Mouse (Mus musculus) granulocyte monocyte progenitor cell, adult 5-6 weeks (primary cell): ENCODE results near the gene Stat1. TPM values are rescaled to one million over a fixed set of nuclear protein-coding genes. Genes with fewer than 3 reads are reported as not detected.
A peak's percentile ranks its signal among the peaks of the same experiment; 100 is the strongest.

Experiments used
- ATAC-seq: replicated peaks from 2 replicates; pipeline ENCODE4 v1.8.0; 2016; ENCODE audit warnings: mild to moderate bottlenecking, moderate TSS enrichment, inconsistent platforms; ENCODE audit not compliant: poor library complexity, severe bottlenecking
- total RNA-seq, 2 experiments: library from RNA; stranded (forward) in 1 of 2; stranded (reverse) in 1 of 2; fragments of 200-712, 200-1000 nt in 1 of 2; fragments of >200 nt in 1 of 2; fragmentation: Nextera tagmentation in 1 of 2; gene quantifications; 2 replicates each; pipeline ENCODE4 v1.2.3; 2014 to 2017

The Stat1 gene
- total RNA-seq, 2 experiments from 2014 or later, result 52.7 to 65.5 TPM

DNA sequence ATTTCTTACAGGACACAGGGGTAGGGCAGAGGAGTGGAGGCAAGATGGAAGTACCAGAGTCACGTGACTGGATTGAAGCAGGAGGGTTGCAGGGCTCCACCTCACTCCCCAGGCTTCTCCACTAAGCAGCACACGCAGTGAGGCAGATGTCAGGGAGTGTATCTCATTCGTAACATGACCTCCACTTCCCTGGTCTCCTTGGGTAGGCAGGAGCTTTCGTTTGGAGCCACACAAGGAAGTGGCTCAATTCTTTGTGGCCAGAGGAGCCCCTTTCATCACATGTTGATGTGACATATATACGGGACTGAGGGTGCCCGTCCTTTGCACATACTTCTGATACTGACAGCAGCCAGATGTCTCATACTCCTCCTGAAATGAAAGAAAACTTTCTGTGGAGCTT is 10.6 kb downstream of the Stat1 start:
- ATAC-seq, result peak; percentile 98

DNA sequence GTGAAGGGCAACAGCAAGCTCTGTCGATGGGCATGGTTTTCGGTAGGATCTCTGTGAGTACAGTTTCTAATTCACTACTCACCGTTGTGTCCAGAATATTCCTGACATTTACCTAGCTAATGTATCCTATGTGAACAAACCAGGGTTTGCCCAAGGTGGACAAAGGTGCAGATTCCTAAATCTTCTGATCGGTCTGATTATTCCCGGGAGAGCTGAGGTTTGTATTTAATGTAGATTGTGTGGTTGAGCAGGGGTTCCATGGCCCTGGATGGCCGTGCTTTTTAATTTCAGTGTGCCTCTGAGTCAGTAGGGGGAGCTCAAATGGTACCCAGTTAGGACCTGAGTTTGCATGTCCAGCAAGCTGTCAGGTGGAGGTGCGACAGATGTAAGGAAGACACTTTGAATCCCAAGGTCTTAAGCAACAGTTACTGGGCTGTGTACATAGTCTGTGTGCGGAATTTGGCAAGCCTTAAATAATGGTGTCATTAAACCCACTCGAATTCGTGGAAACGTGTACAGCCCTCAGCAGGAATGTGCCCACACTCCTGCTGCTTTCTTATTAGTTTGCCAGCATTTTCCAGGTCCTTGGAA is 12.6 kb downstream of the Stat1 start:
- no peak for ATAC-seq

DNA sequence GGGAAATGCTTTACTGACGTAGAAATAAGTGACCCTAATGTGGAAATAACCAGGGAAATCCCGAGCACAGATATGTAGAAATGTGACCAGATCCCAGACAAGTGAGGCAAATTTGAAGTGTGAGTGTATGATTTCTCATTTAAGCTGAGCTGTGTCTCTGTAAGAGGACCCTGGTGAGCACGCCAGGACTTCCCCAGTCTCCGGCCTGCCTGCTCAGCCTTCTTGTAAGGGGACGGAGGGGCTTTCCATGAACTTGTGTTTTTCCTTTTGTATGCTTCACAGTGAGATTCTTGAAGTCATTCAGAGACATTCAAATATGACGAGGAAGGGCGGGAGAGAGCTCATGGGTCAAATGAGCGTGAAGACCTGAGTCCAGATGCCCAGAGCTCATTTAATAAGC is 14.0 kb downstream of the Stat1 start:
- no peak for ATAC-seq

DNA sequence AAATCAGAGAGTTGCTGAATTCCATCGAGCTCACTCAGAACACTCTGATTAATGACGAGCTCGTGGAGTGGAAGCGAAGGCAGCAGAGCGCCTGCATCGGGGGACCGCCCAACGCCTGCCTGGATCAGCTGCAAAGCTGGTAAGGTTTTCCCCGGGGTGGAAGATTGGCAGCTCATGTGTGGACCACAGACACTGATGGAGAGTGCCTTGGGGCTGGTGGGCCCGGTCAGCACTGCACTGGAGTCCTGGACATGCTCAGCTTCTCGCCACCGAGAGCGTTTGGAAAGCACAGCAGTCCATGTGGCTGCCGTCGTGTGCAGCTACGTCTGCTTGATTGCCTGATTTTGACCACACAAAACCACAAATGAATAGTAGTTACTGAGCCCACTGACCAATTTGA is 18.1 kb downstream of the Stat1 start:
- ATAC-seq, result no peak

DNA sequence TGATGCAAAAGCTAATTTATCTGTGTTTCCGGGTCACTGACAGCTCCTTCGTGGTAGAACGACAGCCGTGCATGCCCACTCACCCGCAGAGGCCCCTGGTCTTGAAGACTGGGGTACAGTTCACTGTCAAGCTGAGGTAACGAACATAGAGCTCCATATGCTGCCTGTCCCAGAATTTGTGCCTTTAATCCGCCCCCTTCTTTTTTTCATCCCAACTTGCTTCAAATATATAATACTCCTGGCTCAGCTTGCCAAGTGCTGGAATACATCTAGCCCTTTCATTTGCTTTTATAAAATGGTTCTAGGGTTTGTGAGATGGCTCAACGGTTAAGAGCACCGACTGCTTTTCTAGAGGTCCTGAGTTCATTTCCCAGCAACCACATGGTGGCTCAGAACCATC is 21.3 kb downstream of the Stat1 start:
- no peak for ATAC-seq

DNA sequence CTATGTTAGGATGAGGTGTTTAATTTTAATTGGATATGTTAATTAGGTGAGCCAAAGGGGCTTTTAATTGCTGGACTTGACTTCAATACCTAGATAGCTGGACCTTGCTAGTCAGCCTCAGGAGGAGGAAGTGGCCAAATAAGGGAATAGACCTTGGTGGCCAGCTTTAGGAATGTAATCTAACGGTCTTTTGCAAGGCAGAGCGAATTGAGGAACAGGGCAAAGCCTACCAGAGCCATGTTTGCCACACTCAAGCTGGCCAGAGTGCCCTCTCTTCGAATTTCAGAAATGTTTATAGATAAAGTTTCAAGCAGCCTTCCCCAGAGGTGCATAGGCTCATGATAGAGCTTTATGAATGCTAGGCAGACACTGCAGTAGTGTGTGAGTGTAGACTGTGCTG is 22.2 kb downstream of the Stat1 start:
- peak; percentile 83 for ATAC-seq

DNA sequence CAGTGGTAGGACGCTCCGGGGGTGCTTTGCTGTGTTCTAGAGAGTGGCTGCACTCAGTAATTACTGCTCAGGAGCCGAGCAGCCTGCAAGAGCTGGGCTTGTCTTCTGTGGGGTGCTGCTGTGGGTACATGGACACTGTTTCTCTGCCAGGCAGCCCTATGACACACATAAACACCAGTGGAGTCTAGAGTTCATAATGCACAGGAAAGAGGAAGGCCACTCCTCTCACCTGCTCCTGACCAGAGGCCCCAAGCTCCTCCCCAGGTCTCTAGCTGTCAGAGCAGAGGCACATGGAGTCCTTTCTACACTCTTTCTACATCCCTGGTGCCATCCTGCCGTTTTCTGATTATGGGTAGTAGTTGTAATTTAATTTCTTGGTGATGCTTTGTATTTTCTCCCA is 22.9 kb downstream of the Stat1 start:
- ATAC-seq, result peak; percentile 41

DNA sequence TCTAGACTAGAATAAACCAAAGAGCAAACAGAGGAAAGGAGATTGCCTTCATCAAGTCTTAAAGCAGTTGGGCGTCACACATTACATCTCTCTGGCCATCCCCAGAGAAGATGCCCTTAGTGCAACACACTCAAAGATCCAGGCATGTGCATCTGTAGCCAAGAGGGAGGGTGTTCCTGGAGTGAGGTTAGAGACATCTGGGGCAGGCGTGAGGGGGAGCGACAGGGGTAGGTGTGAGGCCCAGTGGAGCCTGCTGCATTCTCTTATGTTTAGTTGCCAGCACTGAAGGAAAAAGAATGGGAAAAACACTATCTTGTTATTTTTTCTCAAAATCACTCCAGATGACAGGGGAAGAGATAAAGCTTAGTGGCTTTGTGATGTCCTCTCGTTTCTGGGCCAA is 24.0 kb downstream of the Stat1 start:
- no peak for ATAC-seq

DNA sequence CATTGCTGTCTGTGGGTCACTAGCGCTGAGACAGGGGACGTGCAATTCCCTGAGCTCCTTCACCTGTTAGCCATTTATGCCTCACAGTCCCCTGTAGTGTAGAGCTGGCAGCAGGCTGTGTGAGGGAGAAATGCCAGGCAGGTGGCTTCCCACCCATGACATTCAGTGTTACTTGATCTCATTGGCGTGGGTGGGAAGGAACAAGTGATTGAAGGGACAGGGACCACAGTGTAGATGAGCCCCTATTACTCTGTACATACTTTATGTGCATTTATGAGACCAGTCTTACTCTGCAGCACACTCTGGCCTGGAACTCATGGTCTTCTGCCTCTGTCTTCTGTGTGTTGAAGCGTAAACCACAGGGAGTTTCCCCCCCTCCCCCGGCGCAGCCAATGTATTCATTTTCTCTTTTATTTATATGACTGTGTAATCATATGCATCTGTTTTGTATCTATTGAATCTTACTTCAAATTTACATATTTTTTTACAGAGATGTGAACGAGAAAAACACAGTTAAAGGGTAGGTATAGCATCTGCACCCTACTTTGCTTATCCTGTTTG is 24.4 kb downstream of the Stat1 start:
- ATAC-seq, result no peak

DNA sequence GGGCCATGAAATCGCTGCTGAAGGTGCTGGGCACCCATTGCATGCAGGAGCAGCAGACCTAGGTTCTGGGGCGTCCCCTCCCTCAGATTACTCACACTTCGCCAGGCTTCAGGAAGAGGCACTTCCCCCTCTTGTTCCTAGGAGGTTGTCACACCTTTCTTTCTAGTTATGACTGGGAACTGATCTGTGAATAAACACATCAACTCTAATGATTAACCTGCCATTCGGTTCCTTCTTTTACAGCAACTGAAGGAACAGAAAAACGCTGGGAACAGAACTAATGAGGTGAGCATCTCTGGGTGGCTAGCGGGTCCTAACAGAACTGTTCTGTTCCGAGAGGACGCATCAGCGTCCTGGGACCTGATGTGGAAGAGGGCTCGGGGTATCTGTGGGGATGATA is 25.7 kb downstream of the Stat1 start:
- no peak for ATAC-seq

DNA sequence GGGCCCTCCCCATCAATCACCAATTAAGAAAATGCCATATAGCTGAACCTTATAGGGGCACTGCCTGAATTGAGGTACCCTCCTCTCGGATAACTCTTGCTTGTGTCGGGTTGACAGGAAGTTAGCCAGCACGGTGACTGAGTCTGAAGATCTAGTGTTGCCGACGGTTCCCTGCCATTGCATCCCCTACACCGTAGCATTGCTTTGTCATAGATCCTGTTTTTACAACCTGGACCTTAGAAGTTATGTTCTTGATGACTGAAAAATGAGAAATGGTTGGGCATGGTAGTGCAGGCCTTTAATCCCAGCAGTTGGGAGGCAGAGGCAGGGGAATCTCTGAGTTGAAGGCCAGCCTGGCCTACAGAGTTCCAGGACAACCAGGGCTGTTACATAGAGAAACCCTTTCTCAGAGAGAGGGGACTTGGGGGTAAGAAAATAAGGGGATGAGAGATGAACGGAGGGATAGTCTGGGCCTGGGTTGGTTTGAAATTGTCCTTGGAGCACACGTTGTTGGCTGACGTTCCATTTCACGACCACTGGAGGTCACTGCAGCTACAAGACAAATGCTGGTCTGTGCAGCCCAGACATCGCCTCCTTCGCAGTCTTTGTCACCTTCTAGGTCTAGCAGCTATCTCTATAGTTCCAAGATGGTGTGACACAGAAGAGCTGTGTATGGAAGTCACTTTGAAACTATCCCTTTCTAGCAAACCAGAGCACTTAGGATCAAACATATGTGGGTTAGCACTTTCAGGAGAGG is 27.2 kb downstream of the Stat1 start:
- ATAC-seq, result peak; percentile 65

DNA sequence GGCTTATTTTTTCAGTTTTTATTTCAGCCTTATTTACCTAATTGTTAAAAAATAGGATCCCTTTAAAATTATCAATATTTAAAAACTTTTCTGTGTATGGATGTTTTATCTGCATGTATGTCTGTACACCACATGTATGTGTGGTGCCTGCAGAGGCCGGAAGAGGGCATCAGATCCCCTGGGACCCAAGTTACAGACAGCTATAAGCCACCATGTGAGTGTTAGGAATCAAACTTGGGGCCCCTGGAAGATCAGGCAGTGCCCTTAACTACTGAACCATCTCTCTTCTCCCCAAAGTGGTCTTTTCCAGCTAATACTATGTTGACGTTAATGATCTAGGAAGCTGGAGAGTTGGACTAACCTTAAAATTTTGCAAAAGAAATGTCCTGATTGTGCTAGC is 28.2 kb downstream of the Stat1 start:
- ATAC-seq, result no peak

DNA sequence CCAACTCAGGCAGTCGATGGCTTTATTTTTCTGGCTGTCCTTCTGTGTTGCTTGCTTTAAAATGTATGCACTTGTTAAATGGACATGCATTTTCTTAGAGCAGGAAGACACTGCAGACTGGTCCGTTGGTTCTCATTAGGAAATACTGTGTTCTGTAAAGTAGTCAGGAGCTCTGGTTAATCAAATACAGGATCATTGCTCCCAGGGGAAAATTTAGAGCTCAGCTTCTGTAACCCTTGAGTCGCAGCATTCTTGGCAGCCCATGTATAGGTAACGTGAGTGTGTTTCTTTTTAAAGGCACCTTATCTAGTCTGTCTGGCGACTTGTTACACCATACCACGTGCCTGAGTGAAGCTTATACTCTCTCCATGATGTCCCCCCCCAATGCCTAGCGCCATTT is 28.9 kb downstream of the Stat1 start:
- no peak for ATAC-seq

DNA sequence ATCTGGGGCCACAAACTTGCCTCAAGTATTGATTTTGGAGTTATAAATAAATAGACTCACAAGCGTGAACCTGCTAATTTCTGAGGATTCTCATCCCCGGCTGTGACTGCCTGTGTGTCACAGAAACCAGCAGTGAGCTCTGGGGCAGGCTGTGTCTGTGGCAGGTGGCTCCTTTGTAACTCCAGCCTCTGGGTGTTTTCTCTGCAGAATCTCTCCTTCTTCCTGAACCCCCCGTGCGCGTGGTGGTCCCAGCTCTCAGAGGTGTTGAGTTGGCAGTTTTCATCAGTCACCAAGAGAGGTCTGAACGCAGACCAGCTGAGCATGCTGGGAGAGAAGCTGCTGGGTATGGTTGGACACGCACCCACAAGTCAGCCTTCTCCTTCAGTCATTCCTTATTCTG is 29.5 kb downstream of the Stat1 start:
- no peak for ATAC-seq

DNA sequence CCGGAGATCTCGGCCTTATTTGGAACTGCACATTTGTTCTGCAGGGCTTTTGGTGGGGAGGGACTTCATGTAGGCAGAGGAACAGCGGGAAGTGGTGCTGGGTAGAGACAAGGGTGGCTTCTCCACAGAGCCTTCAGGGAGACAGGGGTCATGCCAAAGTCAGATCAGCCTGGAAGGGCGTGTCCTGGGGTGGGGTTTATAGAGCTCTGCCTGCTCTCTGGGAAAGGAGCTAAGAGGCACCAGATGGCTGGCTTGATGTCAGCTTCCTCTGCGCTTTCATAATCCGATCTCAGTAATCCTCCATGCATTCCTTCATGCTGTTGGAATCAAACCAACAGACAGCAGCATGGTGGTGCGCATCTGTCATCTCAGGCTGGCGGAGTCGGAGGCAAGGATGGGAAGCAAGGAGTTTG is 30.7 kb downstream of the Stat1 start:
- ATAC-seq, result peak; percentile 52

DNA sequence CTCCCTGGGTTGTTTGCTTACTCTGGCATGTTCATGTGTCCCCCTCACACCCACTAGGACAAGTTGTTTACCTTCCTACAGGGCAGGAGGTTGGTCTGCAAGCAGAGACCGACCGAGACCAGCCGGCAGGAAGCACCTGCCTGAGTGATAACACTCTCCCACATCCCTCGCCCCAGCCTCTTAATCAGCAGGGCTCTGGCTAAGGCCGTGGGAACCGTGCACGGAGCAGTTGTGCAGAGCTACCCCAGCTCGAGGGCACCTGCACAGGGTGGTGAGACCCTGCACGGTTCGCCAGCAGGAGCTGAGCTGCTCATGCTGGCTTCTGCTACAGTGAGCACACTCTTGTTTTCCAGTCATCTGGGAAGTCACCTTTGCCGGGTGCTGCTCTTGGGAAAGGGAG is 31.4 kb downstream of the Stat1 start:
- ATAC-seq, result peak; percentile 34; the same call in 1 of the 2 replicates

DNA sequence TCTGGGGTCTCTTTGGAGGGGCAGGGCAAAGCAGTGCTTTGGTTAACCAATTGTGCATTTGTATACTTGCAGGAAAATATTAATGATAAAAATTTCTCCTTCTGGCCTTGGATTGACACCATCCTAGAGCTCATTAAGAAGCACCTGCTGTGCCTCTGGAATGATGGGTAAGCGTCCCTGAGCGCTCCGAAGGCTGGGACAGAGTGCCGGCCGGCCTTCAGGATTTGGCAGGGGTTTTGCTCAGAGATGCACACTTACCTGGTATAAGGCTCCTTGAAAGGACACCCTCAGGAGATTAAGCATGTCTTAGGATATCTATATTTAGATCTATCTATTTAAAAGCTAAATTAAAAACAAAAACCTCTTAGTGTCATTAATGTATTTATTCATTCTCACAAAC is 31.9 kb downstream of the Stat1 start:
- no peak for ATAC-seq

DNA sequence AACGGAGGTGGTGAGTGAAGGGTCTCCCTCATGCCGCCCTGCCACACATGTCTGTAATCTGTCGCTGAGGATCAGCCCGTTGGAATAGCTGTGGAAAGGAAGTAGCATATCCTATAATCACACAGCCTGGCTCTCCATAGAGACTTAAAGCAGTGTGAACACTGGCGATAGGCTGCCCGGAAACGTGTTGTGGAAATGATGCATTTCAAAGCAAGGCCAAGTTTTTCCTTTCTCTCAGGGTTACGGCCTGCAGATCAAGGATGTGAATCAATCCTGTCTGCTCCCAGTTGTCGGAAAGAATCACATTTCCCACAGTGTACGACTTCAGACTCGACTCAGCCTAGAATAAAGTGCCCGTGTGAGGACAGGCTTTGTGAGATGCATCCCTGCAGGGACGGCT is 33.1 kb downstream of the Stat1 start:
- no peak for ATAC-seq

DNA sequence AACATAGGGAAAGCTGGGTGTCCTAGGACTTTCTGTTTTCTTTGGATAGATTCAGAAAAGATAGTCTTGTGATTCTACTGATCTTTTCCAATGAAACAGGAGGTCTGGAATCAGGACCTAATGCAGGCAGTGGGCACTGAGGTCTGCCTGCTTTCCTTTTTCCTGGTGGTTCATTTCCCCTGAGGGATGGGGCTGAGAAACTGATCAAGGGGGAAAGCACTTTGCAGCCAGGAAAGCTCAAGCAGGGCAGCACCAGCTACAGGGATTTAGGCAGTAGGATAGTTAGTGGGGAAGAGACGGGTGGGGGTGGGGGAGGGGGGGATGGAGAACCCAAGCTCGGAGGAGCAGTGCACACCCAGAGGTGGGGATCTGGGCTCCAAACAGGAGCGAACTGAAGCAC is 33.7 kb downstream of the Stat1 start:
- no peak for ATAC-seq

DNA sequence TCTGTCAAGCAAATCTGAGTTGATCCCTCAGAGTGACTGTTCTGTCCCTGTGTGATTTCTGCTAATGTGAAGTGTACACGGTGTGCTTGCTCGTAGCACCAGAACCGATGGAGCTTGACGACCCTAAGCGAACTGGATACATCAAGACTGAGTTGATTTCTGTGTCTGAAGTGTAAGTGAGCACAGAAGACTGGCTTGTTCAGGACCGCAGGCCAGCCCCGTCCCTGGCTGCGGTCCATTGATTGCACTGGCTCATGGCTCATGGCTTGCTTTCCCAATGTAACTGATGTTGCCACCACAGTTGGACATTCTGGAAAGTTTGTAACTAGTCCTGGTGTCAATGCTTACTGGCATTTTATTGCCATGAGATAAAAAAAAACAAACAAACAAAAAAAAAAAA is 35.6 kb downstream of the Stat1 start:
- ATAC-seq, result no peak

DNA sequence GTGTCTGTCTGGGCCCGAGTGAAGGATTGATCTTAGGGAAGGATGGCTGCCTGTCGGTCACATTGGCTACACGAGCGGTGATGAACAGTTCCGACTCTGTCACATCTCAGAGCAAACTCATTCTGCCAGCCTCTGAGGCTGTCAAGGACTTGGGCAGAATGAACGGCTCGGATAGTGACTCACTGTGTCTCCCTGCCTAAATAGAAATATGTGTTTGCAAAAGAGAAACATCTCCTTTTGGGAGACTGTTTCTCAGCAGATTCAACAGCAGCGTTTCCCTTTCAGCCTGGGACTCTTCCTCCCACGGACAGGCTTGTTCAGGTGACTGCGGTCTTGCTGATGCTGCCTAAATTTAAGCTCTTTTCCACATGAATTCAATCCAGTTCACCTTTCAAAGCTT is 37.1 kb downstream of the Stat1 start:
- ATAC-seq, result no peak

DNA sequence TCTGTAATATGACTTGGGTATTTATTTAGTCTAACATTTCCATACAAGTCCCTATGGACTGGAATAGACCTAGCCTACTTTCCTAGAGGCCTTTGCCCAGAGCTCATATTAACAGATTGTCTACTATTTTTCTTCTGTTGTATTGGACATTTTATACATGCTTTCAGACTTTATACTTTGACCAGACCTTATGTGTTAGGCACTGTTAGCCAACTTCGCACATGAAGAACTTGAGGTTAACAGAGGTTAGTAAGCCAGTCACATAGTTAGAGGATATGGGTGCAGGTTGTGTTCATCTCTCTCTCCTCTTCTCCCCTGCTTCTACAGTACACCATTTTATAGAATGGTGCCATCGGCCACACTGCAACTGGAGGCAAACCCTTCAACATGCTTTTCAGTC is 38.8 kb downstream of the Stat1 start:
- no peak for ATAC-seq
